Mouse (Mus musculus) thymus, adult 2 months (tissue): ENCODE data around the gene Rad54l2.

Experiments used
- CTCF ChIP-seq: fragments of 200-500 bp; IDR thresholded peaks from 2 replicates; pipeline ENCODE4 v1.5.1; 2012; ENCODE audit warnings: mild to moderate bottlenecking, control low read depth, low read length, moderate library complexity, borderline replicate concordance; ENCODE audit not compliant: control insufficient read depth, poor library complexity, insufficient read depth; ENCODE audit errors: extremely low read depth
- POLR2A ChIP-seq: fragments of 200-500 bp; IDR thresholded peaks from 2 replicates; pipeline ENCODE4 v1.6.1; 2012; ENCODE audit warnings: mild to moderate bottlenecking, low read length, control low read depth, moderate library complexity; ENCODE audit not compliant: control insufficient read depth, poor library complexity, insufficient read depth; ENCODE audit errors: extremely low read depth

- no peak for TF ChIP-seq CTCF
- TF ChIP-seq POLR2A: no peak
Measured at GRCm38 (mm10) chr9:106789363-106789762, 369 bp upstream of the Rad54l2 start.
